Mouse (Mus musculus) cerebellum, adult 2 months (tissue): Measurements from ENCODE around the gene Dbndd2.

Experiments
- CTCF ChIP-seq: fragments of 200-500 bp; IDR thresholded peaks from 2 replicates; pipeline ENCODE4 v1.5.1; 2011; ENCODE audit warnings: low read depth, mild to moderate bottlenecking, control low read depth, low read length, moderate library complexity, borderline replicate concordance; ENCODE audit not compliant: insufficient read depth
- POLR2A ChIP-seq: fragments of 200-500 bp; IDR thresholded peaks from 2 replicates; pipeline ENCODE4 v1.6.1; 2011; ENCODE audit warnings: low read length, control low read depth, borderline replicate concordance; ENCODE audit not compliant: insufficient read depth

GRCm38 (mm10) chr2:164485681-164486257, at the start of gene Dbndd2:
- TF ChIP-seq POLR2A, result no peak; the same call in 1 of the 2 replicates
- TF ChIP-seq CTCF, result no peak
